Mouse (Mus musculus): Measurements from ENCODE around the gene Pcyt1a. TPM values are rescaled to one million over a fixed set of nuclear protein-coding genes. Genes with fewer than 3 reads are reported as not detected.
A peak's percentile ranks its signal among the peaks of the same experiment; 100 is the strongest.

Gene Pcyt1a
- polyA plus RNA-seq, 1 experiment from 2014 or later = 36.6 TPM

- Histone ChIP-seq H3K27ac (peak overlapping the region; percentile 66), H3K4me1 (peaks cover 49% of the 10 kb centered on the region), H3K4me3 (no peak overlapping the region), H3K9me3 (no peaks in the 10 kb centered on the region), H3K36me3 (no peaks in the 10 kb centered on the region), H3K27me3 (ENCODE audit: insufficient read depth, poor library complexity, severe bottlenecking) (no peaks in the 10 kb centered on the region)
- 69% methylated on average over 15 of the region's 15 CpGs for WGBS
- peak; percentile 75 for DNase-seq (ENCODE audit: low spot score)
These were observed 89.1 kb downstream of the Pcyt1a start for GRCm38 (mm10) chr16:32519656-32520371.

- Histone ChIP-seq H3K27ac (peak overlapping the region; percentile 66; the same call in 1 of the 2 replicates), H3K4me3 (no peak overlapping the region), H3K36me3 (no peaks in the 10 kb centered on the region), H3K4me1 (peaks cover 49% of the 10 kb centered on the region), H3K27me3 (ENCODE audit: insufficient read depth, poor library complexity, severe bottlenecking) (no peaks in the 10 kb centered on the region), H3K9me3 (no peaks in the 10 kb centered on the region)
- DNase-seq (ENCODE audit: low spot score) = peak; percentile 71
- WGBS = 71% methylated on average over 9 of the region's 9 CpGs
These were observed 89.6 kb downstream of the Pcyt1a start for GRCm38 (mm10) chr16:32520372-32520748.

- Histone ChIP-seq H3K4me1 (peaks cover 44% of the 10 kb centered on the region), H3K27me3 (ENCODE audit: insufficient read depth, poor library complexity, severe bottlenecking) (no peaks in the 10 kb centered on the region), H3K27ac (peak overlapping the region; percentile 81; the same call in 1 of the 2 replicates), H3K4me3 (no peak overlapping the region), H3K9me3 (no peaks in the 10 kb centered on the region), H3K36me3 (no peaks in the 10 kb centered on the region)
- no peak for DNase-seq (ENCODE audit: low spot score)
- 50% methylated on average over 6 of the region's 6 CpGs for WGBS
These were observed 92.0 kb downstream of the Pcyt1a start for GRCm38 (mm10) chr16:32522578-32523194.

- Histone ChIP-seq H3K27me3 (ENCODE audit: insufficient read depth, poor library complexity, severe bottlenecking) (no peaks in the 10 kb centered on the region), H3K4me3 (no peak overlapping the region), H3K9me3 (no peaks in the 10 kb centered on the region), H3K4me1 (peaks cover 44% of the 10 kb centered on the region), H3K27ac (peak overlapping the region; percentile 81), H3K36me3 (no peaks in the 10 kb centered on the region)
- DNase-seq (ENCODE audit: low spot score) = no peak
- 57% methylated on average over 8 of the region's 8 CpGs for WGBS
These were observed 92.9 kb downstream of the Pcyt1a start for GRCm38 (mm10) chr16:32523462-32524243.

GRCm38 (mm10) chr16:32524244-32524615 is 93.5 kb downstream of the Pcyt1a start:
- Histone ChIP-seq H3K4me3 (no peak overlapping the region), H3K27ac (peak overlapping the region; percentile 81), H3K4me1 (peaks cover 44% of the 10 kb centered on the region), H3K9me3 (no peaks in the 10 kb centered on the region), H3K36me3 (no peaks in the 10 kb centered on the region), H3K27me3 (ENCODE audit: insufficient read depth, poor library complexity, severe bottlenecking) (no peaks in the 10 kb centered on the region)
- DNase-seq (ENCODE audit: low spot score) = no peak
- 79% methylated on average over 5 of the region's 5 CpGs for WGBS

Other genes starting within 250 kb of the Pcyt1a start
- gene Fbxo45, start 183.8 kb upstream of the Pcyt1a start, polyA plus RNA-seq (2016; fragmentation: Nextera tagmentation; extraction: Ambion mirVana) = 8.6 and 11.1 TPM in 2 replicates
- 11.6 and 14.8 TPM in 2 replicates for gene Wdr53, start 183.7 kb upstream of the Pcyt1a start, polyA plus RNA-seq (2016; fragmentation: Nextera tagmentation; extraction: Ambion mirVana)
- gene Smco1, start 159.5 kb upstream of the Pcyt1a start, polyA plus RNA-seq (2016; fragmentation: Nextera tagmentation; extraction: Ambion mirVana) = 0.14 TPM in 1 of 2 replicates, not detected in the other
- 22.0 and 24.4 TPM in 2 replicates for gene Rnf168, start 153.5 kb upstream of the Pcyt1a start, polyA plus RNA-seq (2016; fragmentation: Nextera tagmentation; extraction: Ambion mirVana)
- gene Ubxn7, start 98.7 kb upstream of the Pcyt1a start, polyA plus RNA-seq (2016; fragmentation: Nextera tagmentation; extraction: Ambion mirVana) = 21.1 and 22.3 TPM in 2 replicates
- gene Tm4sf19, start 30.4 kb upstream of the Pcyt1a start, polyA plus RNA-seq (2016; fragmentation: Nextera tagmentation; extraction: Ambion mirVana) = not detected in 2 replicates
- gene Tctex1d2, start 11.2 kb upstream of the Pcyt1a start, polyA plus RNA-seq (2016; fragmentation: Nextera tagmentation; extraction: Ambion mirVana) = 28.9 and 29.5 TPM in 2 replicates
- 4.2 and 5.1 TPM in 2 replicates for gene Slc51a, start 57.0 kb downstream of the Pcyt1a start, polyA plus RNA-seq (2016; fragmentation: Nextera tagmentation; extraction: Ambion mirVana)
- not detected in 2 replicates for gene Zdhhc19, start 65.3 kb downstream of the Pcyt1a start, polyA plus RNA-seq (2016; fragmentation: Nextera tagmentation; extraction: Ambion mirVana)
- gene Tfrc, start 178.0 kb downstream of the Pcyt1a start, polyA plus RNA-seq (2016; fragmentation: Nextera tagmentation; extraction: Ambion mirVana) = 72.0 and 82.0 TPM in 2 replicates
- gene Tnk2, start 213.0 kb downstream of the Pcyt1a start, polyA plus RNA-seq (2016; fragmentation: Nextera tagmentation; extraction: Ambion mirVana) = 6.5 and 9.2 TPM in 2 replicates

Measured in heart, embryonic 10.5 days (tissue).